Mouse (Mus musculus) layer of hippocampus, adult 2 months (tissue): Measurements from ENCODE around the gene Qtrt1. TPM values are rescaled to one million over a fixed set of nuclear protein-coding genes. Genes with fewer than 3 reads are reported as not detected.
A peak's percentile ranks its signal among the peaks of the same experiment; 100 is the strongest.

Experiments
- DNase-seq, 2 experiments: peaks; one replicate each; pipeline ENCODE4 v3.0.0; 2022; ENCODE audit warnings: low spot score in 2 of 2
- H3K27ac ChIP-seq: fragments of 200-600 bp; 2 replicates; pipeline ENCODE4 v1.8.1; 2022
- H3K4me3 ChIP-seq: fragments of 200-600 bp; 2 replicates; pipeline ENCODE4 v1.8.1; 2022; ENCODE audit warnings: mild to moderate bottlenecking
- CTCF ChIP-seq: fragments of 200-600 bp; conservative IDR thresholded peaks from 2 replicates; pipeline ENCODE4 v1.8.1; 2022; ENCODE audit warnings: antibody characterized with exemption, mild to moderate bottlenecking, moderate library complexity
- total RNA-seq, 2 experiments: library from RNA; stranded (reverse); gene quantifications; 2 replicates each; pipeline ENCODE4 v1.2.3; 2021

The Qtrt1 gene
- total RNA-seq, 2 experiments from 2014 or later: 31.2 to 46.2 TPM

DNA sequence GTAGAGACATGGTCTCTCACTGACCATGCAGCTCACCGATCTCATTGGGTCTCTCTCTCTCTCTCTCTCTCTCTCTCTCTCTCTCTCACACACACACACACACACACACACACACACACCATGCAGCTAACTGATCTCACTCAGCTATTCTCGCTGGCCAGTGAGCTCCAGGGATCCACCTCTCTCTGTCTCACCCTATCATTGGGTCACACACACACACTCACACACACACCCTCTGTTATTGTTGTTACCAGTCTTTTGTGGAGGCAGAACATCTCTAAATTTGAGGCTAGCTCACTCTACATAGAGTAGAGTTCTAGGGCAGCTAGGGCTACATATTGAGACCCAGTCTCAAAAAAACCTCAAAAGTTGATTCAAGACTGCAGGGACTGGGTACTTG lies 14.9 kb downstream of the Qtrt1 start:
- DNase-seq: no peak
- Histone ChIP-seq H3K4me3 (peak overlapping the region; percentile 100; the same call in 1 of the 2 replicates), H3K27ac (no peak overlapping the region)
- TF ChIP-seq CTCF: no peak

GRCm38 (mm10) chr9:21427773-21428172 lies 16.1 kb downstream of the Qtrt1 start:
- TF ChIP-seq CTCF: no peak

DNA sequence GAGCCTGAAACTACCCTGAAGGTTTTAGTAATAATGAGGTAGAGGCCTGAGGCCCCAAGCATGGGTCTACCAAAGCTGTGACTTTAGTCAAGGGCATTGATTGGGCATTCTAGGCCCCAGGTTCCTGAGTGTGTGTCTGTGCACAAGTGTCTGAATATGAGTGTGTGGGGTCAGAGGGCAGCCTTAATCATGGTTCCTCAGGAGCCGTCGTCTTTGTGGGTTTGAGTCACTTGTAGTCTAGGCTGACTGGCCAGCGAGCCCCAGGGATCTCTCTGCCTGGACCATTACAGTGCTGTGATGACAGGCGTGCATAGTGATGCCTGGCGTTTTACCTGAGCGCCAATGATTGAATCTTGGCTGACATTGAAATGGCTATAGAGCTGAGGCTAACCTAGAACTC lies 16.5 kb downstream of the Qtrt1 start:
- Histone ChIP-seq H3K27ac (peak overlapping the region; percentile 40; the same call in 1 of the 2 replicates), H3K4me3 (no peak overlapping the region)
- TF ChIP-seq CTCF: no peak
- DNase-seq: no peak

More at GRCm38 (mm10) chr9:21427773-21428172, 16.1 kb downstream of the Qtrt1 start:
- H3K27ac ChIP-seq: peak overlapping the region; percentile 40; the same call in 1 of the 2 replicates
- H3K4me3 ChIP-seq: 0 out of 2 replicates have a peak overlapping the region, but pooled peaks have one; percentile 5
- no peak for DNase-seq

GRCm38 (mm10) chr9:21430724-21431123 lies 19.1 kb downstream of the Qtrt1 start:
- Histone ChIP-seq H3K27ac (peak overlapping the region; percentile 37), H3K4me3 (no peak overlapping the region)
- peak; percentile 23 to 55 for DNase-seq
- no peak for TF ChIP-seq CTCF

DNA sequence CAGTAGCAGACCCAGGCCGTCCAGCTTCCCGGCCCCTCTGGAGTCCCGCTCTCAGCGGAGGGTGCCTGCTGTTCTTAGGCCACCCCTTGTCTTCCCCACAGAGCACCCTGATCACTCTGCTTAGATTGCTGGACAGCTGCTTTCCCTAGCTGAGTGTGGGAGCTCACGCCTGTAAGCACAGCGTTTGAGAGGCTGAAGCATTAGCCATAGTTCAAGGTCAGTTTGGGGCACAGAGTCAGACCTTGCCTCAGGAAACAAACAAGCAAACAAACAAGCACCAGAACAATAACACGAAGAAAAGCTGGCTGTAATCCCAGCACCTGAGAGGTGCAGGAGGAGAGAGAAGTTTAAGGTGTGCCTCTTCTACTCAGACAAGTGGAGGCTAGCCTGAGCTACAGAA lies 20.4 kb downstream of the Qtrt1 start:
- no peak for DNase-seq
- Histone ChIP-seq H3K4me3 (no peak overlapping the region), H3K27ac (peak overlapping the region; percentile 15; the same call in 1 of the 2 replicates)
- TF ChIP-seq CTCF: no peak

DNA sequence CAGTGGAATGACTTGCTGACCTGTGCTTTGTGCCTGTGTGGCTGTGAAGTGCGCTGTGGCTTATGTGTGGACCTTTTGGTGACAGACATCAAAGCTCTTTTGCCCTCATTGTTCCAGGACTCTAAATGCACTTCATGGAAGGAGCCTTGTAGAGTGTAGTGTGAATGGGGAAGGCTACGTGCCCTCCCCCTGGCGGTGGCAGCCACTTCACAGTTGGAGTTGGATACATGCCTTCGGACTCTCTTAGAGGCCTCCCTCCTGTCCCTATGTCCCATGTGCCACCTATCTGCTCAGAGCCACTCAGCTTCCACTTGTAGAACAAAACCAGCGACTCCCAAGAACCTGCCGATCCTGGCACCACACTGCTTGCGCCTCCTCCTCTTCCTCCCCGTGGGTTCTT lies 22.1 kb downstream of the Qtrt1 start:
- H3K27ac ChIP-seq: peak overlapping the region; percentile 59; the same call in 1 of the 2 replicates
- no peak for DNase-seq
- H3K4me3 ChIP-seq: no peak overlapping the region
- peak; percentile 58 for TF ChIP-seq CTCF

DNA sequence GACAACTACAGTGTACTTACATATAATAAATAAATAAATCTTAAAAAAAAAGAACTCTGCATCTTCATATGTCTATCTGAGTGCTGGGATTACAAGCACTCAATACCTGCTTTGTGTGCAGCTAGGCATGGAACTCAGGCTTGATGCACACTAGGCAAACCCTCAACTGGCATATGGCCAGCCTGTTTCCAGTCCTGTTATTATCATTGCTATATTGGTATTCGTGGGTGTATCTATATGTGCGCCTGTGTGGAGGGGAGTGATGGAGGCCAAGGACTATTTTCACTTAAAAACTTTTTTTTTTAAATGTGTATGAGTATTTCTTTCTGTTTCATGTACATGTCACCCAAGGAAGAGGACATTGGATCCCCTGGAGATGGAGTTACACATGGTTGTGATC lies 22.8 kb downstream of the Qtrt1 start:
- H3K27ac ChIP-seq: peak overlapping the region; percentile 33; the same call in 1 of the 2 replicates
- no peak for DNase-seq
- H3K4me3 ChIP-seq: no peak overlapping the region
- TF ChIP-seq CTCF: no peak

GRCm38 (mm10) chr9:21435777-21436635 lies 24.4 kb downstream of the Qtrt1 start:
- Histone ChIP-seq H3K27ac (peak overlapping the region; percentile 83), H3K4me3 (no peak overlapping the region)
- no peak for DNase-seq
- no peak for TF ChIP-seq CTCF

DNA sequence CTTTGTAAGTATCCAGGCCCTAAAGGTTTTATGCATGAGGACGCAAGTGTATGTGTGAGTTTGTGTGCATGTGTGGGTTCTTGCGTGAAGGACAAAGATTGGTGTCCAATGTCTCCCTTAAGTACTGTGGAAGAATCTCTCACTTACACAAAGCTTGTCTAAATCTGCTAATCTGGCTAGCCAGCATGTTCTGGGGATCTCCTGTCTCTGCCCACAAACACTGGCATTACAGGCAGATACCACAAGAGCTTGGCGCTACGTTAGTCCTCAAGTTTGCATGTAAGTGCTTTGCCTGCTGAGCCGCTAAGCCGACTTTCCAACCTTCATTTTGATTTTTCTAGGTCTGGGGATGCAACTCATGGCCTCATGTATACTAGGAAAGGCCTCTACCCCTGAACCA lies 25.9 kb downstream of the Qtrt1 start:
- no peak for DNase-seq
- peak overlapping the region; percentile 83 for H3K27ac ChIP-seq
- TF ChIP-seq CTCF: no peak
- no peak overlapping the region for H3K4me3 ChIP-seq

- Histone ChIP-seq H3K27ac (peak overlapping the region; percentile 83), H3K4me3 (no peak overlapping the region)
- DNase-seq: no peak
- no peak for TF ChIP-seq CTCF
These were observed 26.6 kb downstream of the Qtrt1 start for GRCm38 (mm10) chr9:21438219-21438618.

GRCm38 (mm10) chr9:21439456-21439855 lies 27.8 kb downstream of the Qtrt1 start:
- peak; percentile 50 to 60 for DNase-seq
- Histone ChIP-seq H3K27ac (peak overlapping the region; percentile 83), H3K4me3 (no peak overlapping the region)
- TF ChIP-seq CTCF: 0 out of 2 replicates have a peak, but pooled peaks have one; percentile 7

DNA sequence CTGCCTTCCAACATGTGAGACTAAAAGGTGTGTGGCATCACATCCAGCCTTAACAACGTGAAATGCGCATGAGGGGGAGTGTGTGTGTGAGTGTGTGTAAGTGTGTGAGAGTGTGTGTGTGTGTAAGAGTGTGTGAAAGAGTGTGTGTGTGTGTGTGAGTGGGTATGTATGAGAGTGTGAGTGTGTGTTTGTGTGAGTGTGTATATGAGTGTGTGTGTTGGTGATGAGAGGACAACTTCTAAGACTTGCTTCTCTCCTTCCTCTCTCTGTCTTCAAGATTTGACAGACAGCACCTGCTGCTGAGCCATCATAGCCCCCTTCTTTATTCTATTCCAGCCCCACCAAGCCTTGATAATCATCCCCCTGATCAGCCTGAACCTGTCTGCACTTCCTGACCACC lies 28.3 kb downstream of the Qtrt1 start:
- no peak overlapping the region for H3K4me3 ChIP-seq
- H3K27ac ChIP-seq: peak overlapping the region; percentile 83; the same call in 1 of the 2 replicates
- no peak for TF ChIP-seq CTCF
- no peak for DNase-seq

- TF ChIP-seq CTCF: no peak
These were observed 28.8 kb downstream of the Qtrt1 start for GRCm38 (mm10) chr9:21440387-21440786.

GRCm38 (mm10) chr9:21443853-21444252 lies 32.2 kb downstream of the Qtrt1 start:
- H3K27ac ChIP-seq: no peak overlapping the region
- TF ChIP-seq CTCF: no peak
- H3K4me3 ChIP-seq: no peak overlapping the region
- no peak for DNase-seq

More at GRCm38 (mm10) chr9:21440387-21440786, 28.8 kb downstream of the Qtrt1 start:
- Histone ChIP-seq H3K4me3 (no peak overlapping the region), H3K27ac (peak overlapping the region; percentile 48; the same call in 1 of the 2 replicates)
- no peak for DNase-seq
